Mouse (Mus musculus) midbrain, embryonic 12.5 days (tissue): ENCODE measurements around the gene Cacna1g. TPM values are rescaled to one million over a fixed set of nuclear protein-coding genes. Genes with fewer than 3 reads are reported as not detected.

ENCODE experiments used
- ATAC-seq: fragments of 200-750 bp; cut with Nextera tagmentation; 2 replicates; pipeline ENCODE4 v1.8.0; 2017; ENCODE audit warnings: low read depth, moderate TSS enrichment, moderate library complexity; ENCODE audit not compliant: low FRiP score
- H3K27ac ChIP-seq: fragments of 300-500 bp; sonication (generic); replicated peaks from 2 replicates; pipeline ENCODE4 v1.5.1; 2016; ENCODE audit warnings: mild to moderate bottlenecking
- H3K27me3 ChIP-seq: fragments of 300-500 bp; sonication (generic); 2 replicates; pipeline ENCODE4 v1.6.1; 2016; ENCODE audit warnings: mild to moderate bottlenecking
- H3K36me3 ChIP-seq: fragments of 300-500 bp; sonication (generic); 2 replicates; pipeline ENCODE4 v1.6.1; 2016
- H3K4me1 ChIP-seq: fragments of 300-500 bp; sonication (generic); 2 replicates; pipeline ENCODE4 v1.6.1; 2016
- H3K4me2 ChIP-seq: fragments of 300-500 bp; sonication (generic); replicated peaks from 2 replicates; pipeline ENCODE4 v1.6.1; 2016; ENCODE audit warnings: mild to moderate bottlenecking, moderate library complexity
- H3K4me3 ChIP-seq: fragments of 300-500 bp; sonication (generic); 2 replicates; pipeline ENCODE4 v1.5.1; 2016; ENCODE audit warnings: mild to moderate bottlenecking
- H3K9ac ChIP-seq: fragments of 300-500 bp; sonication (generic); replicated peaks from 2 replicates; pipeline ENCODE4 v1.6.1; 2016; ENCODE audit warnings: mild to moderate bottlenecking, moderate library complexity
- H3K9me3 ChIP-seq: fragments of 300-500 bp; sonication (generic); 2 replicates; pipeline ENCODE4 v1.6.1; 2016; ENCODE audit warnings: mild to moderate bottlenecking
- WGBS: fragments of 180-500 bp; shearing (Covaris S2); methylation state at CpG from one replicate; pipeline ENCODE4 v1.1.7; 2016; 5-methylcytosine and 5-hydroxymethylcytosine counted together
- polyA plus RNA-seq: library from polyadenylated mRNA; unstranded; fragments of >200 nt; fragmentation: Nextera tagmentation; extraction: Ambion mirVana; gene quantifications from 2 replicates; pipeline ENCODE4 v1.2.1, GENCODE M21; 2016

The Cacna1g gene
- polyA plus RNA-seq, 1 experiment from 2014 or later: 16.2 TPM

- peaks cover 17% of the 10 kb centered on the region; the same call in 1 of the 2 replicates for H3K36me3 ChIP-seq
- no peak overlapping the region for H3K4me3 ChIP-seq
- WGBS: 68% methylated on average over 6 of the region's 6 CpGs
- no peaks in the 10 kb centered on the region for H3K9me3 ChIP-seq
- ATAC-seq: no peak
- H3K27ac ChIP-seq: 0 out of 2 replicates have a peak overlapping the region, but pooled peaks have one; percentile 52
- no peaks in the 10 kb centered on the region for H3K27me3 ChIP-seq
- peaks cover 46% of the 10 kb centered on the region for H3K4me1 ChIP-seq
- no peak overlapping the region for H3K9ac ChIP-seq
- no peak overlapping the region for H3K4me2 ChIP-seq
Observed at GRCm38 (mm10) chr11:94440421-94440820, 33.6 kb downstream of the Cacna1g start.

GRCm38 (mm10) chr11:94429011-94429651 is 44.9 kb downstream of the Cacna1g start:
- WGBS: 33% methylated on average over 9 of the region's 9 CpGs
- peaks cover 26% of the 10 kb centered on the region for H3K36me3 ChIP-seq

GRCm38 (mm10) chr11:94428091-94428835 is 45.7 kb downstream of the Cacna1g start:
- H3K4me1 ChIP-seq: peaks cover 45% of the 10 kb centered on the region
- peak; percentile 61 for ATAC-seq
- H3K9me3 ChIP-seq: no peaks in the 10 kb centered on the region
- H3K36me3 ChIP-seq: peaks cover 26% of the 10 kb centered on the region
- peak overlapping the region; percentile 71 for H3K27ac ChIP-seq
- H3K4me2 ChIP-seq: no peak overlapping the region
- no peak overlapping the region for H3K4me3 ChIP-seq
- H3K27me3 ChIP-seq: peaks cover 4% of the 10 kb centered on the region
- H3K9ac ChIP-seq: no peak overlapping the region
- WGBS: 50% methylated on average over 4 of the region's 4 CpGs

More at GRCm38 (mm10) chr11:94429011-94429651, 44.9 kb downstream of the Cacna1g start:
- H3K4me2 ChIP-seq: no peak overlapping the region
- no peaks in the 10 kb centered on the region for H3K9me3 ChIP-seq
- peak overlapping the region; percentile 71 for H3K27ac ChIP-seq
- peaks cover 12% of the 10 kb centered on the region for H3K27me3 ChIP-seq
- H3K4me1 ChIP-seq: peaks cover 46% of the 10 kb centered on the region
- no peak overlapping the region for H3K4me3 ChIP-seq
- no peak overlapping the region for H3K9ac ChIP-seq
- peak; percentile 59 for ATAC-seq

GRCm38 (mm10) chr11:94425656-94426055 is 48.3 kb downstream of the Cacna1g start:
- Histone ChIP-seq H3K4me1 (peaks cover 45% of the 10 kb centered on the region), H3K9me3 (no peaks in the 10 kb centered on the region), H3K27me3 (no peaks in the 10 kb centered on the region), H3K36me3 (peaks cover 17% of the 10 kb centered on the region), H3K4me2 (no peak overlapping the region), H3K27ac (no peak overlapping the region), H3K9ac (no peak overlapping the region), H3K4me3 (no peak overlapping the region)
- 66% methylated on average over 14 of the region's 14 CpGs for WGBS
- ATAC-seq: no peak

- Histone ChIP-seq H3K27me3 (no peaks in the 10 kb centered on the region), H3K4me3 (no peak overlapping the region), H3K9ac (no peak overlapping the region), H3K27ac (no peak overlapping the region), H3K36me3 (peaks cover 17% of the 10 kb centered on the region), H3K4me1 (peaks cover 46% of the 10 kb centered on the region), H3K9me3 (no peaks in the 10 kb centered on the region), H3K4me2 (no peak overlapping the region)
- WGBS: 47% methylated on average over 5 of the region's 5 CpGs
- no peak for ATAC-seq
Observed at GRCm38 (mm10) chr11:94425215-94425614, 48.8 kb downstream of the Cacna1g start.

- H3K27ac ChIP-seq: 0 out of 2 replicates have a peak overlapping the region, but pooled peaks have one; percentile 1
- ATAC-seq: no peak
- no peaks in the 10 kb centered on the region for H3K27me3 ChIP-seq
- no peaks in the 10 kb centered on the region for H3K9me3 ChIP-seq
- H3K36me3 ChIP-seq: peaks cover 17% of the 10 kb centered on the region
- no peak overlapping the region for H3K9ac ChIP-seq
- 66% methylated on average over 15 of the region's 15 CpGs for WGBS
- no peak overlapping the region for H3K4me2 ChIP-seq
- H3K4me1 ChIP-seq: peaks cover 46% of the 10 kb centered on the region
- no peak overlapping the region for H3K4me3 ChIP-seq
Observed at GRCm38 (mm10) chr11:94424380-94424779, 49.6 kb downstream of the Cacna1g start.

GRCm38 (mm10) chr11:94423855-94424254 is 50.1 kb downstream of the Cacna1g start:
- H3K36me3 ChIP-seq: peaks cover 18% of the 10 kb centered on the region
- 76% methylated on average over 5 of the region's 5 CpGs for WGBS
- H3K4me1 ChIP-seq: peaks cover 46% of the 10 kb centered on the region
- H3K4me2 ChIP-seq: no peak overlapping the region
- H3K4me3 ChIP-seq: no peak overlapping the region
- no peak for ATAC-seq
- no peak overlapping the region for H3K27ac ChIP-seq
- no peaks in the 10 kb centered on the region for H3K27me3 ChIP-seq
- H3K9ac ChIP-seq: no peak overlapping the region
- no peaks in the 10 kb centered on the region for H3K9me3 ChIP-seq

- Histone ChIP-seq H3K9me3 (no peaks in the 10 kb centered on the region), H3K4me1 (peaks cover 38% of the 10 kb centered on the region), H3K27me3 (peaks cover 10% of the 10 kb centered on the region; the same call in 1 of the 2 replicates), H3K27ac (no peak overlapping the region), H3K9ac (no peak overlapping the region), H3K4me3 (no peak overlapping the region), H3K36me3 (peaks cover 32% of the 10 kb centered on the region), H3K4me2 (no peak overlapping the region)
- WGBS: 77% methylated on average over 6 of the region's 6 CpGs
- ATAC-seq: no peak
Observed at GRCm38 (mm10) chr11:94420991-94421390, 53.0 kb downstream of the Cacna1g start.

GRCm38 (mm10) chr11:94420325-94420724 is 53.7 kb downstream of the Cacna1g start:
- H3K4me1 ChIP-seq: peaks cover 45% of the 10 kb centered on the region
- H3K9ac ChIP-seq: no peak overlapping the region
- no peak for ATAC-seq
- no peak overlapping the region for H3K4me2 ChIP-seq
- H3K9me3 ChIP-seq: no peaks in the 10 kb centered on the region
- WGBS: 37% methylated on average over 7 of the region's 7 CpGs
- peaks cover 11% of the 10 kb centered on the region for H3K27me3 ChIP-seq
- no peak overlapping the region for H3K27ac ChIP-seq
- no peak overlapping the region for H3K4me3 ChIP-seq
- H3K36me3 ChIP-seq: peaks cover 30% of the 10 kb centered on the region

- no peak overlapping the region for H3K4me2 ChIP-seq
- no peak overlapping the region for H3K4me3 ChIP-seq
- H3K9me3 ChIP-seq: no peaks in the 10 kb centered on the region
- H3K27me3 ChIP-seq: peaks cover 11% of the 10 kb centered on the region
- peak overlapping the region; percentile 60 for H3K27ac ChIP-seq
- peak; percentile 48; the same call in 1 of the 2 replicates for ATAC-seq
- WGBS: 52% methylated on average over 10 of the region's 10 CpGs
- H3K36me3 ChIP-seq: peaks cover 27% of the 10 kb centered on the region
- no peak overlapping the region for H3K9ac ChIP-seq
- H3K4me1 ChIP-seq: peaks cover 51% of the 10 kb centered on the region
Observed at GRCm38 (mm10) chr11:94419004-94419727, 54.8 kb downstream of the Cacna1g start.

GRCm38 (mm10) chr11:94414042-94414441 is 60.0 kb downstream of the Cacna1g start:
- Histone ChIP-seq H3K4me1 (peaks cover 51% of the 10 kb centered on the region), H3K36me3 (peaks cover 44% of the 10 kb centered on the region), H3K9ac (peak overlapping the region; percentile 41), H3K4me3 (no peak overlapping the region), H3K4me2 (0 out of 2 replicates have a peak overlapping the region, but pooled peaks have one; percentile 32), H3K9me3 (no peaks in the 10 kb centered on the region), H3K27ac (peak overlapping the region; percentile 75), H3K27me3 (peaks cover 11% of the 10 kb centered on the region)
- peak; percentile 13; the same call in 1 of the 2 replicates for ATAC-seq
- WGBS: 64% methylated on average over 4 of the region's 4 CpGs
